Mouse (Mus musculus): ENCODE data around the gene Gprc5b. TPM values are rescaled to one million over a fixed set of nuclear protein-coding genes. Genes with fewer than 3 reads are reported as not detected.

Gene Gprc5b
- total and polyA plus RNA-seq, 3 experiments: 0.04 to 0.06 TPM; not detected in 1

- H3K36me3 ChIP-seq (replicated peaks in 1 of 2; ENCODE audit: control insufficient read depth in 1 of 2, insufficient read depth in 1 of 2, low read length in 1 of 2): no peaks in the 10 kb centered on the region
- dilution Hi-C loops (cut with MboI; ENCODE audit: extremely low pct_ligation_motif_present, extremely low pct_unique_long_range_greater_than_20kb, low sequenced_read_pairs): no loop called here
- H3K27ac ChIP-seq (ENCODE audit: insufficient read depth, low read depth): no peak overlapping the region
- H3K9me3 ChIP-seq (replicated peaks; ENCODE audit: low read length): no peaks in the 10 kb centered on the region
- no peak overlapping the region for H3K9ac ChIP-seq (ENCODE audit: insufficient read depth, low read depth)
- no peak overlapping the region for H3K4me2 ChIP-seq (ENCODE audit: insufficient read depth, low read depth, poor library complexity, severe bottlenecking)
- no peak overlapping the region for H3K4me3 ChIP-seq (replicated peaks in 1 of 3; ENCODE audit: low read depth in 2 of 3, low read length in 2 of 3, poor library complexity in 1 of 3)
- no peaks in the 10 kb centered on the region for H3K27me3 ChIP-seq (replicated peaks)
- no peak for DNase-seq (ENCODE audit: extremely low read depth)
- H3K4me1 ChIP-seq (ENCODE audit: control insufficient read depth in 1 of 2, insufficient read depth in 2 of 2): peaks cover 0 to 3% of the 10 kb centered on the region in 2 experiments; a peak in 1 of 4 replicates
- in situ Hi-C loops (cut with MboI; ENCODE audit: low pct_ligation_motif_present, low pct_unique_long_range_greater_than_20kb, low sequenced_read_pairs): no loop called here
- no peaks in the 10 kb centered on the region for H3K79me2 ChIP-seq (replicated peaks; ENCODE audit: control insufficient read depth, extremely low read depth, insufficient read depth, poor library complexity, severe bottlenecking)
- TF ChIP-seq SIN3A (IDR thresholded peaks at IDR 0.05; ENCODE audit: low read length): no peak
- TF ChIP-seq MYC (IDR thresholded peaks at IDR 0.05; ENCODE audit: low read depth, low read length): no peak
- TF ChIP-seq RCOR1 (conservative IDR thresholded peaks at IDR 0.05; ENCODE audit: low read depth, low read length): no peak
- no peak for TF ChIP-seq ZMIZ1 (IDR thresholded peaks at IDR 0.05; ENCODE audit: low read depth, low read length)
- no peak for TF ChIP-seq RAD21 (IDR thresholded peaks at IDR 0.05; ENCODE audit: low read depth, low read length)
- TF ChIP-seq BHLHE40 (IDR thresholded peaks at IDR 0.05; ENCODE audit: low read depth, low read length): no peak
- no peak for TF ChIP-seq ETS1 (conservative IDR thresholded peaks at IDR 0.05; ENCODE audit: low read depth, low read length)
- no peak for TF ChIP-seq HCFC1 (IDR thresholded peaks at IDR 0.05; ENCODE audit: low read depth, low read length)
- no peak for TF ChIP-seq ZC3H11A (IDR thresholded peaks at IDR 0.05; ENCODE audit: low read depth, low read length)
- TF ChIP-seq MXI1 (IDR thresholded peaks at IDR 0.05; ENCODE audit: low read depth, low read length): no peak
- no peak for TF ChIP-seq CTCF (conservative IDR thresholded peaks at IDR 0.05 in 1 of 2, IDR thresholded peaks at IDR 0.05 in 1 of 2; ENCODE audit: low read depth in 2 of 2, low read length in 2 of 2)
- no peak for TF ChIP-seq TBP (conservative IDR thresholded peaks at IDR 0.05; ENCODE audit: low read depth, low read length)
- no peak for TF ChIP-seq USF1 (IDR thresholded peaks at IDR 0.05; ENCODE audit: low read depth, low read length)
- TF ChIP-seq EP300 (IDR thresholded peaks at IDR 0.05; ENCODE audit: low read length): no peak
- no peak for TF ChIP-seq NRF1 (IDR thresholded peaks at IDR 0.05; ENCODE audit: low read depth, low read length)
- no peak for TF ChIP-seq KAT2A (IDR thresholded peaks at IDR 0.05; ENCODE audit: insufficient replicate concordance, low read length)
- TF ChIP-seq MAFK (IDR thresholded peaks at IDR 0.05; ENCODE audit: insufficient replicate concordance, low read length): no peak
Measured at GRCm38 (mm10) chr7:118936844-118937243, 58.2 kb downstream of the Gprc5b start.

- no peaks in the 10 kb centered on the region for H3K27me3 ChIP-seq (replicated peaks)
- peaks cover 0 to 3% of the 10 kb centered on the region in 2 experiments; a peak in 1 of 4 replicates for H3K4me1 ChIP-seq (ENCODE audit: control insufficient read depth in 1 of 2, insufficient read depth in 2 of 2)
- no peaks in the 10 kb centered on the region for H3K9me3 ChIP-seq (replicated peaks; ENCODE audit: low read length)
- no peaks in the 10 kb centered on the region for H3K79me2 ChIP-seq (replicated peaks; ENCODE audit: control insufficient read depth, extremely low read depth, insufficient read depth, poor library complexity, severe bottlenecking)
- H3K36me3 ChIP-seq (replicated peaks in 1 of 2; ENCODE audit: control insufficient read depth in 1 of 2, insufficient read depth in 1 of 2, low read length in 1 of 2): no peaks in the 10 kb centered on the region
- H3K27ac ChIP-seq (ENCODE audit: insufficient read depth, low read depth): no peak overlapping the region
- H3K9ac ChIP-seq (ENCODE audit: insufficient read depth, low read depth): no peak overlapping the region
- DNase-seq (ENCODE audit: extremely low read depth): no peak
- H3K4me2 ChIP-seq (ENCODE audit: insufficient read depth, low read depth, poor library complexity, severe bottlenecking): no peak overlapping the region
- H3K4me3 ChIP-seq (replicated peaks in 1 of 3; ENCODE audit: low read depth in 2 of 3, low read length in 2 of 3, poor library complexity in 1 of 3): no peak overlapping the region
- in situ Hi-C loops (cut with MboI; ENCODE audit: low pct_ligation_motif_present, low pct_unique_long_range_greater_than_20kb, low sequenced_read_pairs) (no loop called here), dilution Hi-C loops (cut with MboI; ENCODE audit: extremely low pct_ligation_motif_present, extremely low pct_unique_long_range_greater_than_20kb, low sequenced_read_pairs) (no loop called here)
- TF ChIP-seq JUND (conservative IDR thresholded peaks at IDR 0.05; ENCODE audit: low read depth, low read length): no peak
Measured at GRCm38 (mm10) chr7:118935306-118935705, 59.7 kb downstream of the Gprc5b start.
